Mouse (Mus musculus): ENCODE measurements at regions not wholly inside any gene's neighbourhood (a gene's known extent, or its start where the extent isn't known, plus 50 kb on each side); places are given as distances from the start of the nearest gene placed in this dataset.

DNA sequence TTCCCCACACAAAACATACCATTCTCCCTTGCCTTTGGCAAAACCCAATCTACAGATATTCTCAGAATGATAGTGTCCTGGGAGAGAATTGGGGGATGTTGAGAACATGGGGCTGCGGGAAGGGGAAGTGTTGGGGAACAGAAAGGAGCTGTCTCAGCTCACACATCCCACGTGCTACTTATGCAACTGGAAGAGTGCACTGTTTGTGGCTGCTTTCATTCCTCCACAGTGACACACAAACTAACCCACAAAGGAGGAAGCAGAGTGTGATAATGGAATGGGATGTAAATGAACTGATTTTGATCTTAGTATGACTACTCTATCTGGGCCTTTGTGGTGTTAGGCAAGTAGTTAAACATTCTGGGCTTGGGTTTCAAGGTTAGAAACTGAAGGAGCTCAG is 317.3 kb upstream of the Epha4 start:
- Histone ChIP-seq H3K4me3 (ENCODE audit: low read depth, low read length) (no peak overlapping the region), H3K9me3 (ENCODE audit: control insufficient read depth, low read length) (no peaks in the 10 kb centered on the region), H3K36me3 (ENCODE audit: control insufficient read depth, insufficient read depth, low read length) (no peaks in the 10 kb centered on the region), H3K9ac (replicated peaks; ENCODE audit: low read depth, low read length) (no peak overlapping the region), H3K4me2 (ENCODE audit: low read depth, low read length) (no peak overlapping the region), H3K4me1 (ENCODE audit: control insufficient read depth, insufficient read depth, low read length) (no peaks in the 10 kb centered on the region), H3K27me3 (ENCODE audit: control insufficient read depth, insufficient read depth, low read length) (no peaks in the 10 kb centered on the region), H3K27ac (ENCODE audit: low read depth, low read length) (no peak overlapping the region)
- ATAC-seq (ENCODE audit: low read depth) = no peak
- 72% methylated on average over 2 of the region's 2 CpGs for WGBS

DNA sequence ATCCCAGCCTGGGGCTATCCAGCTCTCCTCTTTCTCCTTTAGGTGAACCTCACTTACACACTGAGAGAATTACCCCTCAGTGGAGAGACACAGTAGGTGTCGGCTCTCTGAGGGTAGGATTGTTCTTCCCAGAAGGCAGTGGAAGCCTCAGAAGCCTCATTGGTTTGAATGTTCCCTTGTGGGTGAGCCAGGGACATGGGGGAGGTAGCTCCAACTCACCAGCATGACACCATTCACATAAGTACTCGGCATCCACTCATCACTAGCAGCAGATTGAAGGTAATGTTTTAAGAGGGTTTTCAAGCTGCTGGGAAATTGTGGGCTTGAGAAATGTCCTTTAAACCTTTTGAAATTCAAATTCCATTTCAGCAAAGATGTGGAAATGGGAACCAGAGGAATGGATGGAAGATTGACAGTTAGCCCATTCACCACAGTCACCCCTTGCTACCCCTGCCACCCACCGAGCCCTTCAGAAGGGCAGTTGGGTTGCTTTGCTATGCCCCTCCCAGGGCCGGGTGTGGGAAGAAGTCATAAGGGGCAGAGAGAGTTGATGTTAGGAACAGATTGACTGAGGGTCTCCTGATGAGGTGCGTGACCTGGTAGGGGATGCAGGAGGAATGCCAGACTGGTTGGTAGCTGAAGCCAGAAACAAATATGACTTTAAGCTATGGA is 310.0 kb upstream of the Epha4 start:
- Histone ChIP-seq H3K27me3 (ENCODE audit: control insufficient read depth, insufficient read depth, low read length) (no peaks in the 10 kb centered on the region), H3K4me1 (ENCODE audit: control insufficient read depth, insufficient read depth, low read length) (peaks cover 8% of the 10 kb centered on the region; the same call in 1 of the 2 replicates), H3K4me3 (ENCODE audit: low read depth, low read length) (no peak overlapping the region), H3K36me3 (ENCODE audit: control insufficient read depth, insufficient read depth, low read length) (no peaks in the 10 kb centered on the region), H3K4me2 (ENCODE audit: low read depth, low read length) (peak overlapping the region; percentile 14; the same call in 1 of the 2 replicates), H3K9me3 (ENCODE audit: control insufficient read depth, low read length) (no peaks in the 10 kb centered on the region), H3K27ac (ENCODE audit: low read depth, low read length) (peak overlapping the region; percentile 28; the same call in 1 of the 2 replicates), H3K9ac (replicated peaks; ENCODE audit: low read depth, low read length) (no peak overlapping the region)
- ATAC-seq (ENCODE audit: low read depth) = no peak
- 30% methylated on average over 5 of the region's 5 CpGs for WGBS

DNA sequence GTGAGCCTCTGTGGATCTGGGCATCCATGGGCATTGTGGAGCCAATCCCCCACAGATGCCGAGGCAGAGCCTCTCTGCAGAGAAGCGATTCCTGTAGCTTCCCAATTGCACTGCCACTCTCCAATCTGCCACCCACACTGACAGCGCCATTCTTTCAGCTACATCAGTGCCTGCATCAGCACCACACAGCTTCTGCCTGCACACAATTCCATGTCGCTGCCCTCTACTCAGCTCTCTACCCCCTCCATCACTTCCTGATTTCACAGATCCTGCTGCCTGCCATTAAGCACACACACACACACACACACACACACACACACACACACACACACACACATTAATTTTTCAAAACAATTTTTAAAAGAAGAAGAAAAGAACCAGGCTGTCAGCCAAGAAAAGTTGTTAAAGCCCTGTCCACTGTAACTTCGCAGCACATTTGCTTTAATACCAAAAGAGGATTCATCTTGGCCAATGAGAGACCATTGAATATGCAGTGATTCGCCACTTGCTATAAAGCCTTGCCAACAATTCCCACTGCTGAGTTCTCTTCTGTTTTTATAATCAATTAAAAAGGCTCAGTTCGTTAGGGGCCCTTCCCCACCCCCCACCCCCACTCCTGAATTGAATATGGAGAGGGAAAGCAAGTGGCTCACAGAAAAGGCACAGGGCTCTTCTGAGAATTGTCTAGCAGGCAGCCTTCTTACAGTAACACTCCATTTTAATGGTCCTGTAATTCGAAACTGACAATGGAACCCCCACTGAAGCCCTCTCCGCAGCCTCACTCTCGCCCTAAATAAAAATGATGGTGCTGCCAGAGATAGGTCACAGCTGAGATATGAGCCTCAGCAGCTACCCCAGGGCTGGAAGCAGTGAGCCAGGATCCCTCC is 309.2 kb upstream of the Epha4 start:
- H3K4me1 ChIP-seq (ENCODE audit: control insufficient read depth, insufficient read depth, low read length) = peaks cover 8% of the 10 kb centered on the region; the same call in 1 of the 2 replicates
- peak overlapping the region; percentile 28; the same call in 1 of the 2 replicates for H3K27ac ChIP-seq (ENCODE audit: low read depth, low read length)
- H3K4me3 ChIP-seq (ENCODE audit: low read depth, low read length) = no peak overlapping the region
- ATAC-seq (ENCODE audit: low read depth) = peak; percentile 49; the same call in 1 of the 2 replicates
- H3K27me3 ChIP-seq (ENCODE audit: control insufficient read depth, insufficient read depth, low read length) = no peaks in the 10 kb centered on the region
- WGBS = 11% methylated on average over 10 of the region's 10 CpGs
- H3K9ac ChIP-seq (replicated peaks; ENCODE audit: low read depth, low read length) = no peak overlapping the region
- no peaks in the 10 kb centered on the region for H3K9me3 ChIP-seq (ENCODE audit: control insufficient read depth, low read length)
- H3K4me2 ChIP-seq (ENCODE audit: low read depth, low read length) = peak overlapping the region; percentile 17; the same call in 1 of the 2 replicates
- no peaks in the 10 kb centered on the region for H3K36me3 ChIP-seq (ENCODE audit: control insufficient read depth, insufficient read depth, low read length)

DNA sequence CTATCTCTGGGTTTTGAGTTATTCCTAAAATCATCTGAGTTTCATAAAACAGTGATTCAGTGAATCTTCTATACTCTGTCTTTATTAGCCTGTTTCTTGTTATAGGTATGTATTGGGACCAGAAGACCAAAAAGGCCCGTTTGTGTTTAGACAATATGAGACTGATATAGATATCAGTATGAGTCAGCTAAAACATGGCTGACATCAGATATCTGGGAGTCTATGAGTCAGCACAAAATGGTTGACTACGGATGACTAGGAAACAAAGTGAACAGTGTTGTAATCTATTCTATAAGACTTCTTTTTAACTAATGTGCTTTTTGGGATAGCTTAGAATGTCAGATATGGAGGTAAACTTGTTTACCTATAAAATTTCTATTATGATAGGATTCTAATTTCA is 305.2 kb upstream of the Epha4 start:
- Histone ChIP-seq H3K27ac (ENCODE audit: low read depth, low read length) (no peak overlapping the region), H3K4me2 (ENCODE audit: low read depth, low read length) (no peak overlapping the region), H3K27me3 (ENCODE audit: control insufficient read depth, insufficient read depth, low read length) (no peaks in the 10 kb centered on the region), H3K9ac (replicated peaks; ENCODE audit: low read depth, low read length) (no peak overlapping the region), H3K36me3 (ENCODE audit: control insufficient read depth, insufficient read depth, low read length) (no peaks in the 10 kb centered on the region), H3K4me1 (ENCODE audit: control insufficient read depth, insufficient read depth, low read length) (peaks cover 8% of the 10 kb centered on the region; the same call in 1 of the 2 replicates), H3K9me3 (ENCODE audit: control insufficient read depth, low read length) (no peaks in the 10 kb centered on the region), H3K4me3 (ENCODE audit: low read depth, low read length) (no peak overlapping the region)
- no peak for ATAC-seq (ENCODE audit: low read depth)
- WGBS = 84% methylated on average over 2 of the region's 2 CpGs

DNA sequence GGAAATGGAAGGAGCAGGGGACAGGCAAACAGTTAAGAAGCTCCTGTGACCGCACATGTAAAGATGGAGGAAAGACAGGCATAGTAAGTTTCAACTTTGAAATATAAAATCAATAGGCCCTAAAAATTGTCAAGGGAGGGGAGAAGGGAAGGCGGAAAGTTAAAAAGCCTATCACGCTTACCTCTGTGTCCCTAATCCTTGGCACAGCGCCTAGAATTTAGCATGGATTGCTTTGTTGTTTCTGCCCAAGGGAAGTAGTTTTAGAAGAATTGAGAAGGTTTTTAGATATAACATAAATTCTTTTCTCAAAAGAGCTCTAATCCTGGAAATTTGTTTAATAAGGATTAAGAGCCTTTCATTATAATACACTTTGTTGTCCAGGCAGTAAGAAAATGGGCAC is 300.6 kb upstream of the Epha4 start:
- H3K4me3 ChIP-seq (ENCODE audit: low read depth, low read length) = no peak overlapping the region
- H3K4me1 ChIP-seq (ENCODE audit: control insufficient read depth, insufficient read depth, low read length) = no peaks in the 10 kb centered on the region
- 80% methylated on average over 4 of the region's 4 CpGs for WGBS
- H3K9ac ChIP-seq (replicated peaks; ENCODE audit: low read depth, low read length) = no peak overlapping the region
- no peak overlapping the region for H3K27ac ChIP-seq (ENCODE audit: low read depth, low read length)
- ATAC-seq (ENCODE audit: low read depth) = no peak
- H3K27me3 ChIP-seq (ENCODE audit: control insufficient read depth, insufficient read depth, low read length) = no peaks in the 10 kb centered on the region
- no peak overlapping the region for H3K4me2 ChIP-seq (ENCODE audit: low read depth, low read length)
- H3K9me3 ChIP-seq (ENCODE audit: control insufficient read depth, low read length) = no peaks in the 10 kb centered on the region
- no peaks in the 10 kb centered on the region for H3K36me3 ChIP-seq (ENCODE audit: control insufficient read depth, insufficient read depth, low read length)

DNA sequence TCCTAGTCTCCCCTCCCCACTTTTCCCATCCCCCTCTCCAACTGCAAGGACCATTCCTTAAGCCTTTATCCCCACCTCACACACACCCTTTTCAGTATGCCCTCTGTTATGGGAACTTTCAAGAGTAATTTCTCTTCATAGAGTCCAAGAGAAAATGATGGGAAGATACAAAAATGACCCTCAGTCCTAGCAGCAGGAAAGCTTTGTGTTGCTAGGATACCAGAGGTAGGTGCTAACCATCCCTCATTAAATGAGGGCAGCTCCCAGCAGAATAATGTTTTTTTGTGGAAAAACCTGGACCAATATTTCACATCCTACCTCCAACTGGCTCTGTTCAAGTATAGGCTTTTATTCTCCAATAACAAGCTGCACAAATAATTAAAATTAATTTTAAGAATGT is 296.7 kb upstream of the Epha4 start:
- ATAC-seq (ENCODE audit: low read depth) = no peak
- H3K27ac ChIP-seq (ENCODE audit: low read depth, low read length) = no peak overlapping the region

GRCm38 (mm10) chr1:77790974-77791373 is 276.1 kb upstream of the Epha4 start:
- no peaks in the 10 kb centered on the region for H3K4me1 ChIP-seq (ENCODE audit: control insufficient read depth, insufficient read depth, low read length)
- no peak for ATAC-seq (ENCODE audit: low read depth)
- H3K9me3 ChIP-seq (ENCODE audit: control insufficient read depth, low read length) = no peaks in the 10 kb centered on the region
- no peak overlapping the region for H3K27ac ChIP-seq (ENCODE audit: low read depth, low read length)
- H3K4me2 ChIP-seq (ENCODE audit: low read depth, low read length) = no peak overlapping the region
- 66% methylated on average over 6 of the region's 6 CpGs for WGBS
- H3K36me3 ChIP-seq (ENCODE audit: control insufficient read depth, insufficient read depth, low read length) = no peaks in the 10 kb centered on the region
- H3K27me3 ChIP-seq (ENCODE audit: control insufficient read depth, insufficient read depth, low read length) = no peaks in the 10 kb centered on the region
- H3K4me3 ChIP-seq (ENCODE audit: low read depth, low read length) = no peak overlapping the region
- no peak overlapping the region for H3K9ac ChIP-seq (replicated peaks; ENCODE audit: low read depth, low read length)

More for the DNA sequence above, 296.7 kb upstream of the Epha4 start:
- H3K4me2 ChIP-seq (ENCODE audit: low read depth, low read length) = no peak overlapping the region
- no peaks in the 10 kb centered on the region for H3K4me1 ChIP-seq (ENCODE audit: control insufficient read depth, insufficient read depth, low read length)
- H3K36me3 ChIP-seq (ENCODE audit: control insufficient read depth, insufficient read depth, low read length) = no peaks in the 10 kb centered on the region
- no peak overlapping the region for H3K4me3 ChIP-seq (ENCODE audit: low read depth, low read length)
- H3K9ac ChIP-seq (replicated peaks; ENCODE audit: low read depth, low read length) = no peak overlapping the region
- no peaks in the 10 kb centered on the region for H3K9me3 ChIP-seq (ENCODE audit: control insufficient read depth, low read length)
- H3K27me3 ChIP-seq (ENCODE audit: control insufficient read depth, insufficient read depth, low read length) = no peaks in the 10 kb centered on the region

- H3K9me3 ChIP-seq (ENCODE audit: control insufficient read depth, low read length) = no peaks in the 10 kb centered on the region
- no peaks in the 10 kb centered on the region for H3K27me3 ChIP-seq (ENCODE audit: control insufficient read depth, insufficient read depth, low read length)
- H3K27ac ChIP-seq (ENCODE audit: low read depth, low read length) = no peak overlapping the region
- no peak for ATAC-seq (ENCODE audit: low read depth)
- WGBS = 83% methylated on average over 3 of the region's 3 CpGs
- H3K36me3 ChIP-seq (ENCODE audit: control insufficient read depth, insufficient read depth, low read length) = no peaks in the 10 kb centered on the region
- H3K4me3 ChIP-seq (ENCODE audit: low read depth, low read length) = no peak overlapping the region
- no peaks in the 10 kb centered on the region for H3K4me1 ChIP-seq (ENCODE audit: control insufficient read depth, insufficient read depth, low read length)
- no peak overlapping the region for H3K4me2 ChIP-seq (ENCODE audit: low read depth, low read length)
- no peak overlapping the region for H3K9ac ChIP-seq (replicated peaks; ENCODE audit: low read depth, low read length)
Observed at GRCm38 (mm10) chr1:77754326-77754725, 239.4 kb upstream of the Epha4 start.
